Mouse (Mus musculus): ENCODE results near the gene Tmx4. TPM values are rescaled to one million over a fixed set of nuclear protein-coding genes. Genes with fewer than 3 reads are reported as not detected.
A peak's percentile ranks its signal among the peaks of the same experiment; 100 is the strongest.

The Tmx4 gene
- 85.2 and 99.0 TPM in 2 replicates for polyA plus RNA-seq (2015; fragmentation: Nextera tagmentation; extraction: Ambion mirVana)

DNA sequence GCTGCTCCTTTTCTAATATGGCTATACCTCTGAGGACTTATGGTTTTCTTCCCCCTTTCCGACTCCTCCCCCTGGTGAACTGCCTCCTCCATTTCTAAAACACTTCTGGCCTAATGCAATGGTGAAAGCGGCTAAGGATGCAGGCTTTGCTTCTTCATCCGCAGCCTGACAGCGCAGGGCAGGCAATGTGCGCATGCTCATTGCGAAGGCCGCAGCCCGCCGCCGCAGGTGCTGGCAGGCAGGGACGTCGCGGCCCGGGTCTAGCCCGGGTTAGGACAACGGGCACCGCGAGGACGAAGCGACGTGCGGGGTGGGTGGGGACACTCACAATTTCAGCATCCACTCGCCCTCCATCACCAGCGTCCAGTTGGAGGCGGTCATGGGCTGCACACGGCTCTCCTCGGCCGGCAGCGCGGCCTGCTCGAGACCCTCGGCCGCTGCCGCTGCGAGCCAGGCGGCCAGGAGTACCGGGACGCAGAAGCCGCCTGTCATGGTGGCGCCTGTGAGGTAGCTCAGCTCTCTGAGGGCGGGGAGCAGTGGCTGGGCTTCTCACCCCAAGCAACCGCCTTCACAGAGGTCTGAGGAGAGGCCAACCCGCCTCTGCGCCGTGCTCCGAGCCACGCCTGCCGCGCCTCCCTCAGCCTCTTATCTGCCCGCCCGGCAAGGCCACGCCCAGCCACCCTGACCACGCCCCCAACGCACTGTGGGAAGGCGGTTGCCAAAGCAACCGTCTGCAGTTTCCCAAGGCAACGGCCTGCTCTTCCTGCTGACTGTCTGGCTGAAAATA lies at the start of gene Tmx4:
Gene Tmx4 (minus strand): TSS at position 632 of the 787 bp plus-strand sequence.
- Histone ChIP-seq H3K4me3 (replicated peaks; ENCODE audit: low read length) (peak within 1 kb of the TSS; percentile 72), H3K36me3 (ENCODE audit: control insufficient read depth, insufficient read depth) (no peaks in the 10 kb centered on the region), H3K27ac (ENCODE audit: low read length) (peak within 1 kb of the TSS; percentile 97), H3K4me1 (replicated peaks; ENCODE audit: control insufficient read depth, insufficient read depth, low read length) (peaks cover 25% of the 10 kb centered on the region), H3K27me3 (replicated peaks; ENCODE audit: control insufficient read depth, insufficient read depth, low read length) (no peaks in the 10 kb centered on the region), H3K4me2 (ENCODE audit: low read length) (peak within 1 kb of the TSS; percentile 79), H3K9me3 (ENCODE audit: control insufficient read depth, low read length) (no peaks in the 10 kb centered on the region), H3K9ac (replicated peaks; ENCODE audit: low read depth, low read length) (peak within 1 kb of the TSS; percentile 88)
- ATAC-seq, result peak; percentile 98
- under 1% methylated on average over 57 of the region's 57 CpGs for WGBS

- H3K36me3 ChIP-seq (ENCODE audit: control insufficient read depth, insufficient read depth), result no peaks in the 10 kb centered on the region
- H3K27me3 ChIP-seq (replicated peaks; ENCODE audit: control insufficient read depth, insufficient read depth, low read length), result no peaks in the 10 kb centered on the region
- no peak overlapping the region for H3K9ac ChIP-seq (replicated peaks; ENCODE audit: low read depth, low read length)
- 82% methylated on average over 1 of the region's 1 CpGs for WGBS
- no peak overlapping the region for H3K27ac ChIP-seq (ENCODE audit: low read length)
- no peak for ATAC-seq
- H3K9me3 ChIP-seq (ENCODE audit: control insufficient read depth, low read length), result no peaks in the 10 kb centered on the region
- no peak overlapping the region for H3K4me2 ChIP-seq (ENCODE audit: low read length)
- H3K4me3 ChIP-seq (replicated peaks; ENCODE audit: low read length), result no peak overlapping the region
- no peaks in the 10 kb centered on the region for H3K4me1 ChIP-seq (replicated peaks; ENCODE audit: control insufficient read depth, insufficient read depth, low read length)
Measured at GRCm38 (mm10) chr2:134692125-134692524, 48.2 kb upstream of the Tmx4 start.

DNA sequence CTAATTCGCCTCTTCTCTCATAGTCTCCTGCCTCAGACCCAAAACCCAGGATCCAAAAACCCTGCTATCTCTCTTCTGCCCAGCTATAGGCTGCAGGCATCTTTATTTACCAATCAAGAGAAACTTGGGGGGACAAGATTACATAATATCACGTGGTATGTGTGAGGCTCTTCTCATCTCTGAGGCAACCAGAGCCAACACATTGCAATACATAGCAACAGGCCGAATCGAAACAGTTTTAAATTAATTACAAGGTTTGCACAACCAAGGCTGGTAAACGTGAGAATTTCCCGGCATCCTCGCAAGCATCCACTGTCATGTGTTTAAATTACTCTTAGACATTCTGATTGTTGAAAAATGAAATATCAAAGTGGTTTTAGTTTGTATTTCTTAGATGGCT lies 47.1 kb upstream of the Tmx4 start:
- ATAC-seq, result no peak
- H3K4me2 ChIP-seq (ENCODE audit: low read length), result no peak overlapping the region
- 83% methylated on average over 7 of the region's 7 CpGs for WGBS

DNA sequence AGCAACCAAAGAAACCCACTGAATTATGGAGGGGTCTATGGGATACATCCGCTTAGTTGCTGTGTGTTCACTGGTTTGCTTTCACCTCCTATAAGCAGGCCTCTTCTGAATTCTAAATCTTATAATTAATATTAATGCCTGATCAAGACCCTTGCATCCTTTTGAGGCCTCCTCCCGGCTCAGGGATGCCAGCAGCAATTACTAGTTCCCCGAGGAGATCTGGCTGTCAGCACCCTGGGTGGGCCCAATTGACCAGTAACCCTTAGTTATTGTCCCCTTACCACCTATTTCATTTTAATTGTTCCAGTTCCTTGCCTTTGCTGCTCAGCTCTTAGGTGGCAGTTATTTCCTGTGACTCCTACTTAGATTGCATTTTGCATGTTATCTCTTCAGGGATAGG lies 38.4 kb upstream of the Tmx4 start:
- no peak overlapping the region for H3K27ac ChIP-seq (ENCODE audit: low read length)
- no peaks in the 10 kb centered on the region for H3K36me3 ChIP-seq (ENCODE audit: control insufficient read depth, insufficient read depth)
- WGBS, result 39% methylated on average over 3 of the region's 3 CpGs
- no peaks in the 10 kb centered on the region for H3K9me3 ChIP-seq (ENCODE audit: control insufficient read depth, low read length)
- no peak overlapping the region for H3K4me3 ChIP-seq (replicated peaks; ENCODE audit: low read length)
- H3K4me1 ChIP-seq (replicated peaks; ENCODE audit: control insufficient read depth, insufficient read depth, low read length), result no peaks in the 10 kb centered on the region; the same call in 1 of the 2 replicates
- no peaks in the 10 kb centered on the region for H3K27me3 ChIP-seq (replicated peaks; ENCODE audit: control insufficient read depth, insufficient read depth, low read length)
- ATAC-seq, result no peak
- H3K4me2 ChIP-seq (ENCODE audit: low read length), result no peak overlapping the region
- no peak overlapping the region for H3K9ac ChIP-seq (replicated peaks; ENCODE audit: low read depth, low read length)

More for the DNA sequence above, 47.1 kb upstream of the Tmx4 start:
- no peaks in the 10 kb centered on the region for H3K4me1 ChIP-seq (replicated peaks; ENCODE audit: control insufficient read depth, insufficient read depth, low read length)
- H3K36me3 ChIP-seq (ENCODE audit: control insufficient read depth, insufficient read depth), result no peaks in the 10 kb centered on the region
- no peak overlapping the region for H3K27ac ChIP-seq (ENCODE audit: low read length)
- no peak overlapping the region for H3K4me3 ChIP-seq (replicated peaks; ENCODE audit: low read length)
- no peaks in the 10 kb centered on the region for H3K9me3 ChIP-seq (ENCODE audit: control insufficient read depth, low read length)
- H3K9ac ChIP-seq (replicated peaks; ENCODE audit: low read depth, low read length), result no peak overlapping the region
- H3K27me3 ChIP-seq (replicated peaks; ENCODE audit: control insufficient read depth, insufficient read depth, low read length), result no peaks in the 10 kb centered on the region

DNA sequence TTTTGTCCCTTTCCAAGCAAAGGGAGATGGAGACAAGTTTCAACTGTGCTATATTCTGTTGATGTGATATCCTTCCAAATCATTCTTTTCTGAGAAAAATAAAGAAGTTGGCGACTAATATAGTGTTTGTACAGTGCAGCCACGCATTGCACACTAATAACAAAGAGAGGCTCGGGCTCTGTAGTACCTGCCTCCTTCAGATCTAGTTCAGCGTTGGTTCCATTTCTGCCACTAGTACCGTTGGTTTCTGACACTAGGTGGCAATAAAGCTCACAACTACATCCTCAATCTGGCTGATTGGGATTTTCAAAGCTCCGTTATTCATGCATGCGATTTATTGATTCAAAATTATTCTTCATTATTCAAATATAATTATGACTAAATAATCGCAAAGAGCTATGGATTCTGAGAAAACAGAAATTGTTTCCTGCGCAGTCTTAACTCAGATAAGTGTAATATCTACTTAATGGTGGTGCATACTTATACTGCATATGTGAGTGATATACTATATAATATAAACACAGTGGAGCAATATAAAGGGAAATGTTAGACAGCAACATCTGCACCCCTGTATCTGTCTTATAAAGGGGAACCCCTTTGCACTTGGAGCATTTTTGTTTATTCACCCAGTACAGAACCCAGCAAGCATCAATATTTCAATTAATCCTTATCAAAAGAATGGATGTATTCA lies 37.5 kb upstream of the Tmx4 start:
- Histone ChIP-seq H3K4me2 (ENCODE audit: low read length) (no peak overlapping the region), H3K27me3 (replicated peaks; ENCODE audit: control insufficient read depth, insufficient read depth, low read length) (no peaks in the 10 kb centered on the region), H3K4me1 (replicated peaks; ENCODE audit: control insufficient read depth, insufficient read depth, low read length) (no peaks in the 10 kb centered on the region; the same call in 1 of the 2 replicates), H3K36me3 (ENCODE audit: control insufficient read depth, insufficient read depth) (no peaks in the 10 kb centered on the region), H3K27ac (ENCODE audit: low read length) (no peak overlapping the region), H3K4me3 (replicated peaks; ENCODE audit: low read length) (no peak overlapping the region), H3K9me3 (ENCODE audit: control insufficient read depth, low read length) (no peaks in the 10 kb centered on the region), H3K9ac (replicated peaks; ENCODE audit: low read depth, low read length) (no peak overlapping the region)
- ATAC-seq, result peak; percentile 90
- 23% methylated on average over 9 of the region's 9 CpGs for WGBS

GRCm38 (mm10) chr2:134679567-134679966 lies 35.6 kb upstream of the Tmx4 start:
- Histone ChIP-seq H3K36me3 (ENCODE audit: control insufficient read depth, insufficient read depth) (no peaks in the 10 kb centered on the region), H3K27me3 (replicated peaks; ENCODE audit: control insufficient read depth, insufficient read depth, low read length) (no peaks in the 10 kb centered on the region), H3K4me1 (replicated peaks; ENCODE audit: control insufficient read depth, insufficient read depth, low read length) (no peaks in the 10 kb centered on the region; the same call in 1 of the 2 replicates), H3K4me2 (ENCODE audit: low read length) (no peak overlapping the region), H3K9me3 (ENCODE audit: control insufficient read depth, low read length) (no peaks in the 10 kb centered on the region), H3K27ac (ENCODE audit: low read length) (no peak overlapping the region), H3K9ac (replicated peaks; ENCODE audit: low read depth, low read length) (no peak overlapping the region), H3K4me3 (replicated peaks; ENCODE audit: low read length) (no peak overlapping the region)
- WGBS, result 75% methylated on average over 3 of the region's 3 CpGs
- ATAC-seq, result no peak

GRCm38 (mm10) chr2:134675465-134675864 lies 31.5 kb upstream of the Tmx4 start:
- no peaks in the 10 kb centered on the region for H3K9me3 ChIP-seq (ENCODE audit: control insufficient read depth, low read length)
- H3K27ac ChIP-seq (ENCODE audit: low read length), result no peak overlapping the region
- H3K9ac ChIP-seq (replicated peaks; ENCODE audit: low read depth, low read length), result no peak overlapping the region
- H3K4me2 ChIP-seq (ENCODE audit: low read length), result no peak overlapping the region
- ATAC-seq, result no peak
- WGBS, result 65% methylated on average over 1 of the region's 1 CpGs
- no peak overlapping the region for H3K4me3 ChIP-seq (replicated peaks; ENCODE audit: low read length)
- no peaks in the 10 kb centered on the region for H3K27me3 ChIP-seq (replicated peaks; ENCODE audit: control insufficient read depth, insufficient read depth, low read length)
- no peaks in the 10 kb centered on the region for H3K4me1 ChIP-seq (replicated peaks; ENCODE audit: control insufficient read depth, insufficient read depth, low read length)
- H3K36me3 ChIP-seq (ENCODE audit: control insufficient read depth, insufficient read depth), result no peaks in the 10 kb centered on the region

DNA sequence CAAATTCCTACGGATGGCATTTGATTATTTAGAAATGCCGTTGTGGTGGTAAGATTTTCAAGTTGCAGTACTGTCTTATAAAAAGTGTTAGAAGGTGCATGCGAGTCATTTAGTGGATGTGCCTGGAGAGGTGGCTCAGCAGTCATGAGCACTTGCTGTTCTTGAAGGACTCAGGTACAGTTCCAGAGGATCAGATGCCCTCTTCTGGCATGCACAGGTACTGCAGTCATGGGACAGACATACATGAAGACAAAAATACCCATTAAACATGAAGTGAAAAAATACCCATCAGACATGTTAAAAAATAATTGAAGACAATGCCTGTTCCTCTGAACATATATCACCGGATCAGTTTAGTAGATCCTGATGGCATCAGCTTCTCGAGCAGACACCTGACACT lies 29.7 kb upstream of the Tmx4 start:
- Histone ChIP-seq H3K27me3 (replicated peaks; ENCODE audit: control insufficient read depth, insufficient read depth, low read length) (no peaks in the 10 kb centered on the region), H3K4me2 (ENCODE audit: low read length) (no peak overlapping the region), H3K36me3 (ENCODE audit: control insufficient read depth, insufficient read depth) (no peaks in the 10 kb centered on the region), H3K4me1 (replicated peaks; ENCODE audit: control insufficient read depth, insufficient read depth, low read length) (no peaks in the 10 kb centered on the region), H3K4me3 (replicated peaks; ENCODE audit: low read length) (no peak overlapping the region), H3K9me3 (ENCODE audit: control insufficient read depth, low read length) (no peaks in the 10 kb centered on the region), H3K9ac (replicated peaks; ENCODE audit: low read depth, low read length) (no peak overlapping the region), H3K27ac (ENCODE audit: low read length) (no peak overlapping the region)
- ATAC-seq, result no peak
- WGBS, result 82% methylated on average over 5 of the region's 5 CpGs

DNA sequence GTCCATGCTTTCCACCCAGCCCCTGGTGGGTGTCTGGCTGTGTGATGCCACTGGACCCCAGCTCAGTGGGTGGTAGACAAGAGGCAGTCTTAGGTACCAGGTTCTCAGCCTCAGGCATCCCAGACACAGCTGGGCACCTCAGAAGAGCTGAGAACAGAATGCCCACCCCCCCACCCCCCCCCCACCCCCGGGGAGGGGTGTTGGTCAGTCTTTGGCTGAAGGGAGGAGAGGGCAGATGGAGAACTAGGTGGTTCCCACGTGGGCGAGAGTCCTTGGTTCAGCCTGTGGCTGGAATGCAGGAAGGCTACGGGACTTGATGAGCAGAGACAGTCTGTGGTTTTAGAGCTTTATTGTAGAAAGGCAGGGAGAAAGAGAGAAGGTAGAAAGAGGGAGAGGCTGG lies 12.5 kb upstream of the Tmx4 start:
- 39% methylated on average over 4 of the region's 4 CpGs for WGBS
- no peaks in the 10 kb centered on the region for H3K4me1 ChIP-seq (replicated peaks; ENCODE audit: control insufficient read depth, insufficient read depth, low read length)

More for the DNA sequence above, 12.5 kb upstream of the Tmx4 start:
- no peaks in the 10 kb centered on the region for H3K36me3 ChIP-seq (ENCODE audit: control insufficient read depth, insufficient read depth)
- no peak overlapping the region for H3K9ac ChIP-seq (replicated peaks; ENCODE audit: low read depth, low read length)
- no peak overlapping the region for H3K4me3 ChIP-seq (replicated peaks; ENCODE audit: low read length)
- H3K9me3 ChIP-seq (ENCODE audit: control insufficient read depth, low read length), result no peaks in the 10 kb centered on the region
- H3K27me3 ChIP-seq (replicated peaks; ENCODE audit: control insufficient read depth, insufficient read depth, low read length), result no peaks in the 10 kb centered on the region
- H3K4me2 ChIP-seq (ENCODE audit: low read length), result no peak overlapping the region
- ATAC-seq, result no peak
- H3K27ac ChIP-seq (ENCODE audit: low read length), result no peak overlapping the region

All from forebrain, embryonic 16.5 days (tissue).